Mouse (Mus musculus): Measurements from ENCODE around the gene Pde3a. TPM values are rescaled to one million over a fixed set of nuclear protein-coding genes. Genes with fewer than 3 reads are reported as not detected.

Pde3a gene
- polyA plus RNA-seq, 1 experiment from 2014 or later: 3.0 TPM

- Histone ChIP-seq H3K9ac (ENCODE audit: low read depth, low read length) (no peak overlapping the region), H3K4me1 (replicated peaks; ENCODE audit: control insufficient read depth, insufficient read depth, low read length) (no peaks in the 10 kb centered on the region), H3K9me3 (ENCODE audit: control insufficient read depth, low read length) (no peaks in the 10 kb centered on the region), H3K36me3 (ENCODE audit: control insufficient read depth, insufficient read depth, low read length) (no peaks in the 10 kb centered on the region), H3K4me3 (ENCODE audit: low read depth, low read length) (no peak overlapping the region), H3K27ac (ENCODE audit: low read depth, low read length) (no peak overlapping the region), H3K4me2 (replicated peaks; ENCODE audit: low read depth, low read length) (no peak overlapping the region), H3K27me3 (ENCODE audit: control insufficient read depth, insufficient read depth, low read length) (no peaks in the 10 kb centered on the region)
- ATAC-seq (ENCODE audit: low FRiP score) (no peak), DNase-seq (ENCODE audit: low spot score) (no peak)
- 94% methylated on average over 1 of the region's 1 CpGs for WGBS
Observed at GRCm38 (mm10) chr6:141307326-141307725, 58.3 kb downstream of the Pde3a start.

GRCm38 (mm10) chr6:141308451-141308850 is 59.4 kb downstream of the Pde3a start:
- Histone ChIP-seq H3K4me2 (replicated peaks; ENCODE audit: low read depth, low read length) (no peak overlapping the region), H3K4me1 (replicated peaks; ENCODE audit: control insufficient read depth, insufficient read depth, low read length) (no peaks in the 10 kb centered on the region), H3K9ac (ENCODE audit: low read depth, low read length) (no peak overlapping the region), H3K9me3 (ENCODE audit: control insufficient read depth, low read length) (no peaks in the 10 kb centered on the region), H3K27me3 (ENCODE audit: control insufficient read depth, insufficient read depth, low read length) (no peaks in the 10 kb centered on the region), H3K4me3 (ENCODE audit: low read depth, low read length) (no peak overlapping the region), H3K36me3 (ENCODE audit: control insufficient read depth, insufficient read depth, low read length) (no peaks in the 10 kb centered on the region), H3K27ac (ENCODE audit: low read depth, low read length) (no peak overlapping the region)
- no peak for ATAC-seq (ENCODE audit: low FRiP score)
- no peak for DNase-seq (ENCODE audit: low spot score)
- WGBS: 88% methylated on average over 2 of the region's 2 CpGs

- no peak overlapping the region for H3K27ac ChIP-seq (ENCODE audit: low read depth, low read length)
- H3K4me3 ChIP-seq (ENCODE audit: low read depth, low read length): no peak overlapping the region
- H3K27me3 ChIP-seq (ENCODE audit: control insufficient read depth, insufficient read depth, low read length): no peaks in the 10 kb centered on the region
- no peak overlapping the region for H3K4me2 ChIP-seq (replicated peaks; ENCODE audit: low read depth, low read length)
- no peak for DNase-seq (ENCODE audit: low spot score)
- no peaks in the 10 kb centered on the region for H3K9me3 ChIP-seq (ENCODE audit: control insufficient read depth, low read length)
- no peak overlapping the region for H3K9ac ChIP-seq (ENCODE audit: low read depth, low read length)
- H3K36me3 ChIP-seq (ENCODE audit: control insufficient read depth, insufficient read depth, low read length): no peaks in the 10 kb centered on the region
- 43% methylated on average over 3 of the region's 3 CpGs for WGBS
- ATAC-seq (ENCODE audit: low FRiP score): no peak
- H3K4me1 ChIP-seq (replicated peaks; ENCODE audit: control insufficient read depth, insufficient read depth, low read length): no peaks in the 10 kb centered on the region
Observed at GRCm38 (mm10) chr6:141309872-141310271, 60.8 kb downstream of the Pde3a start.

- 64% methylated on average over 6 of the region's 6 CpGs for WGBS
- no peak for ATAC-seq (ENCODE audit: low FRiP score)
- no peaks in the 10 kb centered on the region for H3K4me1 ChIP-seq (replicated peaks; ENCODE audit: control insufficient read depth, insufficient read depth, low read length)
- no peak overlapping the region for H3K4me2 ChIP-seq (replicated peaks; ENCODE audit: low read depth, low read length)
- no peaks in the 10 kb centered on the region for H3K27me3 ChIP-seq (ENCODE audit: control insufficient read depth, insufficient read depth, low read length)
- H3K9ac ChIP-seq (ENCODE audit: low read depth, low read length): no peak overlapping the region
- no peak overlapping the region for H3K4me3 ChIP-seq (ENCODE audit: low read depth, low read length)
- H3K36me3 ChIP-seq (ENCODE audit: control insufficient read depth, insufficient read depth, low read length): no peaks in the 10 kb centered on the region
- DNase-seq (ENCODE audit: low spot score): no peak
- no peak overlapping the region for H3K27ac ChIP-seq (ENCODE audit: low read depth, low read length)
- no peaks in the 10 kb centered on the region for H3K9me3 ChIP-seq (ENCODE audit: control insufficient read depth, low read length)
Observed at GRCm38 (mm10) chr6:141310351-141310750, 61.3 kb downstream of the Pde3a start.

GRCm38 (mm10) chr6:141311615-141312014 is 62.5 kb downstream of the Pde3a start:
- no peaks in the 10 kb centered on the region for H3K27me3 ChIP-seq (ENCODE audit: control insufficient read depth, insufficient read depth, low read length)
- H3K4me2 ChIP-seq (replicated peaks; ENCODE audit: low read depth, low read length): no peak overlapping the region
- DNase-seq (ENCODE audit: low spot score) (no peak), ATAC-seq (ENCODE audit: low FRiP score) (no peak)
- no peak overlapping the region for H3K9ac ChIP-seq (ENCODE audit: low read depth, low read length)
- no peaks in the 10 kb centered on the region for H3K36me3 ChIP-seq (ENCODE audit: control insufficient read depth, insufficient read depth, low read length)
- H3K9me3 ChIP-seq (ENCODE audit: control insufficient read depth, low read length): no peaks in the 10 kb centered on the region
- H3K27ac ChIP-seq (ENCODE audit: low read depth, low read length): no peak overlapping the region
- H3K4me3 ChIP-seq (ENCODE audit: low read depth, low read length): no peak overlapping the region
- no peaks in the 10 kb centered on the region for H3K4me1 ChIP-seq (replicated peaks; ENCODE audit: control insufficient read depth, insufficient read depth, low read length)
- 89% methylated on average over 6 of the region's 6 CpGs for WGBS

- H3K9me3 ChIP-seq (ENCODE audit: control insufficient read depth, low read length): no peaks in the 10 kb centered on the region
- no peak overlapping the region for H3K27ac ChIP-seq (ENCODE audit: low read depth, low read length)
- H3K4me3 ChIP-seq (ENCODE audit: low read depth, low read length): no peak overlapping the region
- WGBS: 92% methylated on average over 4 of the region's 4 CpGs
- no peaks in the 10 kb centered on the region for H3K36me3 ChIP-seq (ENCODE audit: control insufficient read depth, insufficient read depth, low read length)
- no peaks in the 10 kb centered on the region for H3K27me3 ChIP-seq (ENCODE audit: control insufficient read depth, insufficient read depth, low read length)
- no peaks in the 10 kb centered on the region for H3K4me1 ChIP-seq (replicated peaks; ENCODE audit: control insufficient read depth, insufficient read depth, low read length)
- ATAC-seq (ENCODE audit: low FRiP score) (no peak), DNase-seq (ENCODE audit: low spot score) (no peak)
- no peak overlapping the region for H3K9ac ChIP-seq (ENCODE audit: low read depth, low read length)
- no peak overlapping the region for H3K4me2 ChIP-seq (replicated peaks; ENCODE audit: low read depth, low read length)
Observed at GRCm38 (mm10) chr6:141313112-141313511, 64.0 kb downstream of the Pde3a start.

GRCm38 (mm10) chr6:141318440-141318839 is 69.4 kb downstream of the Pde3a start:
- WGBS: 70% methylated on average over 3 of the region's 3 CpGs
- H3K9ac ChIP-seq (ENCODE audit: low read depth, low read length): no peak overlapping the region
- H3K4me1 ChIP-seq (replicated peaks; ENCODE audit: control insufficient read depth, insufficient read depth, low read length): no peaks in the 10 kb centered on the region
- H3K27me3 ChIP-seq (ENCODE audit: control insufficient read depth, insufficient read depth, low read length): no peaks in the 10 kb centered on the region
- H3K27ac ChIP-seq (ENCODE audit: low read depth, low read length): no peak overlapping the region
- no peaks in the 10 kb centered on the region for H3K36me3 ChIP-seq (ENCODE audit: control insufficient read depth, insufficient read depth, low read length)
- no peaks in the 10 kb centered on the region for H3K9me3 ChIP-seq (ENCODE audit: control insufficient read depth, low read length)
- DNase-seq (ENCODE audit: low spot score): no peak
- H3K4me2 ChIP-seq (replicated peaks; ENCODE audit: low read depth, low read length): no peak overlapping the region
- ATAC-seq (ENCODE audit: low FRiP score): no peak
- H3K4me3 ChIP-seq (ENCODE audit: low read depth, low read length): no peak overlapping the region

- Histone ChIP-seq H3K36me3 (ENCODE audit: control insufficient read depth, insufficient read depth, low read length) (no peaks in the 10 kb centered on the region), H3K9ac (ENCODE audit: low read depth, low read length) (no peak overlapping the region), H3K4me3 (ENCODE audit: low read depth, low read length) (no peak overlapping the region), H3K9me3 (ENCODE audit: control insufficient read depth, low read length) (no peaks in the 10 kb centered on the region), H3K27me3 (ENCODE audit: control insufficient read depth, insufficient read depth, low read length) (no peaks in the 10 kb centered on the region), H3K4me1 (replicated peaks; ENCODE audit: control insufficient read depth, insufficient read depth, low read length) (no peaks in the 10 kb centered on the region), H3K27ac (ENCODE audit: low read depth, low read length) (no peak overlapping the region), H3K4me2 (replicated peaks; ENCODE audit: low read depth, low read length) (no peak overlapping the region)
- ATAC-seq (ENCODE audit: low FRiP score) (no peak), DNase-seq (ENCODE audit: low spot score) (no peak)
- whole genome bisulfite sequencing: 92% methylated on average over 3 of the region's 3 CpGs
Observed at GRCm38 (mm10) chr6:141321253-141321652, 72.2 kb downstream of the Pde3a start.

GRCm38 (mm10) chr6:141322961-141323360 is 73.9 kb downstream of the Pde3a start:
- Histone ChIP-seq H3K9me3 (ENCODE audit: control insufficient read depth, low read length) (no peaks in the 10 kb centered on the region), H3K36me3 (ENCODE audit: control insufficient read depth, insufficient read depth, low read length) (no peaks in the 10 kb centered on the region), H3K4me3 (ENCODE audit: low read depth, low read length) (no peak overlapping the region), H3K4me1 (replicated peaks; ENCODE audit: control insufficient read depth, insufficient read depth, low read length) (no peaks in the 10 kb centered on the region), H3K4me2 (replicated peaks; ENCODE audit: low read depth, low read length) (no peak overlapping the region), H3K9ac (ENCODE audit: low read depth, low read length) (no peak overlapping the region), H3K27ac (ENCODE audit: low read depth, low read length) (no peak overlapping the region), H3K27me3 (ENCODE audit: control insufficient read depth, insufficient read depth, low read length) (no peaks in the 10 kb centered on the region)
- ATAC-seq (ENCODE audit: low FRiP score) (no peak), DNase-seq (ENCODE audit: low spot score) (no peak)
- 69% methylated on average over 4 of the region's 4 CpGs for WGBS
